Mouse (Mus musculus) T-helper 2 cell (primary cell): ENCODE data around the gene Mex3a.

Experiments used
- in situ Hi-C: fragments of 300-600 bp; cut with MboI, MseI; formaldehyde crosslinking; loops from one replicate; pipeline ENCODE4 v1.15.1; 2025; ENCODE audit warnings: high pct_unique_total_duplicates

The Mex3a gene

GRCm38 (mm10) chr3:88527565-88527964 lies 4.6 kb upstream of the Mex3a start:
- in situ Hi-C loops = no loop called here

- in situ Hi-C loops = no loop called here
Observed at GRCm38 (mm10) chr3:88528646-88529045, 3.5 kb upstream of the Mex3a start.

DNA sequence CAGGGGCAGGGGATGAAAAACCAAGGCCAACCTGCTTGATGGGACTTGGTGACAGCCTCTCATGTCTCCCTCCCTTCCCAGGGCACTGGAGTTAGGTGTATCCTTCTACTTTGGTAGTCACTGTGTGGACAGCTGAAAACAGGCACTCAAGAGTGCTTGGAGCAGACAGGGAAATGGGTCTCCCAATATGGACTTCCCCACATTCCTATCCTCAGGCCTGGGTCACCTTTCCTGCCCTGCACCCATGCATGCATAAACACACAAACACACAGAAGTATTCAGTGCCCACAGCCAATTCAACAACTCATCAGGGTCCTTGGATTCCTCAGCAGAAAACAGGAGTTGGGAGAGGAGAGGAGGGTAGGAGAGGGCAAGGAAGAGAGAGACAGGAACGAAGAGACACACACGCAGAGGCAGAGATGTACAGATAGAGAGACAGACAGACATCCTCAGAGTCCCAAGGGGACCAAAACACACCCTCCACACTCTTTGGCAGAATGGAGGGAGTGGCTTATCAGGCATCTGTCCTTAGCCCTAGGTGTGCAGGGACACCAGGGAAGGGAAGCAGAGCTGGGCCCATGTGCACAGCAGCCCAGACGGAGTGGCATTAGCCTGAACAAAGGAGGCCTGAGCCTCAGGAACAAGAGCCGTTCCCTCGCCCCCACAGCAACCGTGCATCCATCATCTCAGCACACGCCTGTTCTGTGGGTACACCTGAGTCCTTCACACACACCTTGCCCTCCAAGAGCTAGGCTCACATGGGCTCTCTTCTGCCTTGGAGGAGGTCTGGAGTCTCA lies 2.8 kb upstream of the Mex3a start:
- in situ Hi-C loops = no loop called here

DNA sequence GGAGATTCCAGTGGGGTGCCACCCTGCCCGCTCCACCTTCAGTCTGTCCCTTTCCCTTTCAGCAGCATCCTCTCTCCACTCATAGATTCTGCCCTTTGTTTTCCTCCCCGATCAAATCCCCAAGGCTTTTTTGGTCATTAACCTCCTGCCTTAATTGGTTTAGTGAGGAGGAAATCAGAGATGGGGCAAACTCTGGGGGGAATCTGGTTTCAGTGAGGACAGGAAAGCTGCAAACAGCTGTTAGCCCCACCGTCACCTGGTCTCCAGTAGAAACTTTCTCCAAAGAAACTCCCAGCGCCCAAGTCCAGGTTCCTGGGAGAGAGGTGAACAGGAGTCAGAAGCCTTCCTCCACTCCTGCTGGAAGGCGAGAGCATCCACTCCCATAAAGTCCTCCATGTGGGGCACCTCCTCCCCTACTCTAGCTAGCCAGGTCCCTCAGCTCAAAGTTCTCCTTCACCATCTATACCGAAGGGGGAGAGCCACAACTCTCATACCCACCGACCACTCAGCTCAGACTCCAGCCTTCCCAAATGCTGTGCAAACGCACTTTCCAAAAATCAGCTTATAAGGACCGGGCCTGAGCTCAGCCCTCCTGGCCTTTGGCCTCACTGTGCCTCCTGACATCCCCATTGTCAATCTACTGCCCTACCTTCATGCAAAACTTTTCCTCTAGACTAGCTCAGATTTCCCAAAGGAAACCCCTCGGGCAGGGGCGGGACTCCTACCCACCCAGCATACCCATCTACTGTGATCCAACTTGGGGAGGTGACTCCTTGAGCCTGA lies 1.9 kb upstream of the Mex3a start:
- in situ Hi-C loops = no loop called here

DNA sequence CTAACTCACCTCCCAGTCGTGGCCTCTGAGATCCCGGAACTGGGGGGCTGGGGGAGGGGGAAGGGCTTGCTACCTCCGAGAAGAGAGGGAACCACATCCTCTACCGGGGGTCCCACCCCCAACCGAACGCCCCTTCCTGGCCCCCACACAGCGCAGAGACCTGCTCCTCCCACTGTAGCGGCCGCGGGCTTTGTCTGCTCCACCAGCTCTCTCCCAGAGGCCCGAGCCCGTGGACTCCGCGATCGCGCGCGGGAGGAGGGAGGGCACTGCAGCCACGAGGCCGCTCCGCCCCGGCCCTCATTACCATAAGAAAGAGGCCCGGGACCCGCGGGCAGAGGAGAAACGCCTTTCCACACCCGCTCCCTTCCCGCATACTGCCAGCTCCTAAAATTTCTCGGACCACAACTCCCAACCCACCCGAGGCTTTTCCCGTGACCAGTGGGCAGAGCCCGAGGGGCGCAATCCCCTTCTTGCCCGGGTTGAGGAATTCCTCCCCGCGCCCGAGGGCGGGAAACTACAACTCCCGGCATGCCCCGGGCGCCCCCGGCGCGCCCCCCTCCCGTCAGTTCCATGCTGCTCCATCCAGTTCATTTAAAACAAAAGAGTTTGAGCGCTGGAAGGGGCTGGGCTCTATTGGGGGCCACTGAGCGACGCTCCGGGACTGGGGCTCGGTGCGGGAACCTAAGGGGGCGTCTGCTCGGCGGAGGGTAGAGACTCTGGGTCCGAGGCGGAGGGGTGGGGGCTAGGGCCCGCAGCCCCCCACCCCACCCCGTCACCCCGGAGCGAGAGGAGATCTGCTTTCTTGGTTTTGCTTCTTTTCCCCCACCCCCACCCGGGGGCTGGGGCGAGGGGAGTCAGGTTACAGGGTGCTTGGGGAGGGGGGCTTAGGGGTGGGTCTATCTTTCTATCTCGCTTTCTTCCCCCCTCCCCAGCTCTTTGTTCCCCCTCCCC lies 572 bp upstream of the Mex3a start:
- in situ Hi-C loops = no loop called here

- in situ Hi-C loops = no loop called here
Observed at GRCm38 (mm10) chr3:88532689-88533511, 705 bp downstream of the Mex3a start.

DNA sequence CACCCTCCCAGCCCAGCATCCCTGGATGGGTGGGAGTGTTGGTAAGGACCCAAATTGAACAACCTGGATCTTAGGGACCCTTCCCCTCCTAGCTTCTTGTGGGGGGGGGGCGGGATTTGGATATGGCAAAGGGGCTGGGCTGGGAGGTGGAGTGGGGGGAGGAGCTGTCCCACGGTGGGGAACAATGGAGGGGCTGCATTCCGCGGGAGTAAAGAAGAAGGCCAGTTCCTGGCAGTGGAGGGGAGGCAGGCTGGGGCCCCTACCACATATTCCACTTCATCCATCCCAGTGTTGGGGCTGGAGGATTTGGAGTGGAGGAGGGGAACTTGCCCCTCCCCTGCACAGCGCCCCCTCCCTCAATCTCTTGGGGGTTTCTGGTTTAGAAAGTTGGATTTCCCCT lies 1.5 kb downstream of the Mex3a start:
- in situ Hi-C loops = no loop called here

- in situ Hi-C loops = no loop called here
Observed at GRCm38 (mm10) chr3:88535005-88535404, 2.8 kb downstream of the Mex3a start.

DNA sequence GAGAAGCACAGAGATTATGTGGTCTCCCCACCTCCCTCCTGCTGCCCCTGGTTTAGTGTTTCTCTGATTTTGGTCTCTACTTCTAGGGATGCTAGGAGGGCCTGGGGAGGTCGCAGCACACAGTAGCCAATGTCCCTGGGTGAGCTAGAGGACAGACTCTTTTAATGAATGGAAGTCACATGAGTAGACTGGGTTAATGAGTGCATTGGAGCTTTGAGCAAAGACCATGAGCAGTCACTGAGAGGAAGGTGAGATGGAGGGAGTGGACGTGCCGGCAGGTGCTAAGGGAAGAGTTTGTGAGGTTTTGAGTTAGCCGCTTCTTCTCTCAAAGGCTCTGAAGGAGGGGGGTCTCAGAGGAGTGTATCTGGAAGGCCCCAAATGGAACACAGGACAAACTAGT lies 3.3 kb downstream of the Mex3a start:
- in situ Hi-C loops = no loop called here

DNA sequence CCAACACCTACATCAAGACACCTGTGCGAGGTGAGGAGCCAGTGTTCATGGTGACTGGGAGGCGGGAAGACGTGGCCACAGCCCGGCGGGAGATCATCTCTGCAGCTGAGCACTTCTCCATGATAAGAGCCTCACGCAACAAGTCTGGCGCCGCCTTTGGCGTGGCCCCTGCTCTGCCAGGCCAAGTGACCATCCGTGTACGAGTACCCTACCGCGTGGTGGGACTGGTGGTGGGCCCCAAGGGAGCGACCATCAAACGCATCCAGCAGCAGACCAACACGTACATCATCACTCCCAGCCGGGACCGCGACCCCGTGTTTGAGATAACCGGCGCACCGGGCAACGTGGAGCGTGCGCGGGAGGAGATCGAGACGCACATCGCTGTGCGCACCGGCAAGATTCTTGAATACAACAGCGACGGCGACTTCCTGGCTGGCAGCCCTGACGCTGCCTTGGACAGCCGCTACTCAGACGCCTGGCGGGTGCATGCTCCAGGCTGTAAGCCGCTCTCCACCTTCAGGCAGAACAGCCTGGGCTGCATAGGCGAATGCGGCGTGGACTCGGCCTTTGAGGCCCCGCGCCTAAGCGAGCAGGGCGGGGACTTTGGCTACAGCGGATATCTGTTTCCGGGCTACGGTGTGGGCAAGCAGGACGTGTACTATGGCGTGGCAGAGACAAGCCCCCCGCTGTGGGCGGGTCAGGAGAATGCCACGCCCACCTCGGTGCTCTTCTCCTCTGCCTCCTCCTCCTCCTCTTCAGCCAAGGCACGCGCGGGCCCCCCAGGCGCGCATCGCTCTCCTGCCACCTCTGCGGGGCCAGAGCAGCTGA lies 4.1 kb downstream of the Mex3a start:
- in situ Hi-C loops = no loop called here

DNA sequence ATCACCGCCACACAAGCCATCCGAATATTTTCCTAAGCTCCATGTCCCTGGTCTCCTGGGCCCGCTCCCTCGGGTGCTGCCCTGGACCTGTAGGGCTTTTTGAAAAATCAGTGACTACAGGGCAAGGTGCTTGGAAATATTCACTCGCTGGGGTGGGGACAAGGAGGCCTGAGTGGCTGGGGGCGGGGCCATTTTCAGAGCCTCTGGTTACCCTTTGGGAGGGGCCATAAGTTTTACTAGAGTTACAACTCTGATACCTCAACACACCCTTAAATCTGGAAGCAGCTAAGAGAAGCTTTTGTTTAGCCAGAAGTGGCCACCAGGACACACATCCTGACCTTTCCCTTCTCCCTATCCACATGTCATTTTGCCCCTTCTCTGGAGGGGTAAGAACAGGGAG lies 5.0 kb downstream of the Mex3a start:
- in situ Hi-C loops = no loop called here

GRCm38 (mm10) chr3:88538271-88539145 lies 6.3 kb downstream of the Mex3a start:
- in situ Hi-C loops = no loop called here

- in situ Hi-C loops = no loop called here
Observed at GRCm38 (mm10) chr3:88539397-88539796, 7.2 kb downstream of the Mex3a start.

DNA sequence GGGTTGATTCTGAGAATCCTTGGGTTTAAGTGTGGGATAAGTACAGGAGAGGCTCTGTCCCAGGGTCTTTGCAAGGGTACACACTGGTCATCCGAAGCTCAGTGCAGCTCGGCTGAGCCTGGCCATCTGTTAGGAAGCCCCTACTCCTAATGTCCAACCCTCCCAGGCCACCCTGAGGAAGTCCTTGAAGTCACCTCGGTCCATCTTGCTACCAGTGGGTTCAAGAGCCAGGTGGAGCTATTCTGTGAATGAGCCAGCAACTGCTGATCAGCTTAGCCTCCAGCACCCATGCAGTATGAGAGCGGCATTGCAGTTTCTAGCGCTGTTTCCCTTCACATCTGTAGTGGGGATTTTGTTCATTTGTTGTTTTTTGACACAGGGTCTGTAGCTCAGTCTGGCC lies 7.9 kb downstream of the Mex3a start:
- in situ Hi-C loops = no loop called here

GRCm38 (mm10) chr3:88541622-88542401 lies 9.6 kb downstream of the Mex3a start:
- in situ Hi-C loops = no loop called here

DNA sequence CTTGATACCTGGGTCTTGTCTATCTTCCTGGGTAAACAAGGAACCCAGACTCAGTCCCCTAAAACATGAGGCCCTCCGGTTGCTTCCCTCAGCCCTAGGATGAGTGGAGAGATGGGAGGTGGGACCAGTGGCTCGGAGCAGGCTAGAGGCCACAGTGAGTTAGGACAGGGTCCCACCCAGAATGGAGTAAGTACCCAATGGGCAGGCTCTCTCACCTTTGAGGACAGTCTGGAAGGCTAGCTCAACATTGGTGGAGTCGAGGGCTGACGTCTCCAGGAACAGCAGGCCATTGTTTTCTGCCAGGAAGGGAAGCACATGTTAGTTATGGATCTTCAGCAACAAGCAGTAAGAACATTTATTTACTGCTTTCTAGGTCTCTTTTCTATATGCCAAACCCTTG lies 10.3 kb downstream of the Mex3a start:
- in situ Hi-C loops = no loop called here

DNA sequence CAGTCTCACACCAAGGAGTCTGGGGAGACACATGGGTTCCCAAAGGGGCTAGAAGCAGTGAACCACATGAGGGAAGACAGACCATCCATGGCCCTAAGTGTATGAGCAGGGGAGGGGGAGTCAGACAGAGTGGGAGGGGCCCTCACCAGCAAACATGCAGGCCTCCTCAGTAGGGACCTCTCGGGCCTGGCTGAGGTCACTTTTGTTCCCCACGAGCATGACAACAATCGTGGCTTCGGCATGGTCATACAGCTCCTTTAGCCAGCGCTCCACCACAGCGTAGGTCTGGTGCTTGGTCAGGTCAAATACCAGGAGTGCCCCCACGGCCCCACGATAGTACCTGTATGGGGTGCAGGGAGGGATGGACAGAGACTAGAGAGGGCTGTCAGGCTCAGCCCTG lies 11.0 kb downstream of the Mex3a start:
- in situ Hi-C loops = no loop called here

DNA sequence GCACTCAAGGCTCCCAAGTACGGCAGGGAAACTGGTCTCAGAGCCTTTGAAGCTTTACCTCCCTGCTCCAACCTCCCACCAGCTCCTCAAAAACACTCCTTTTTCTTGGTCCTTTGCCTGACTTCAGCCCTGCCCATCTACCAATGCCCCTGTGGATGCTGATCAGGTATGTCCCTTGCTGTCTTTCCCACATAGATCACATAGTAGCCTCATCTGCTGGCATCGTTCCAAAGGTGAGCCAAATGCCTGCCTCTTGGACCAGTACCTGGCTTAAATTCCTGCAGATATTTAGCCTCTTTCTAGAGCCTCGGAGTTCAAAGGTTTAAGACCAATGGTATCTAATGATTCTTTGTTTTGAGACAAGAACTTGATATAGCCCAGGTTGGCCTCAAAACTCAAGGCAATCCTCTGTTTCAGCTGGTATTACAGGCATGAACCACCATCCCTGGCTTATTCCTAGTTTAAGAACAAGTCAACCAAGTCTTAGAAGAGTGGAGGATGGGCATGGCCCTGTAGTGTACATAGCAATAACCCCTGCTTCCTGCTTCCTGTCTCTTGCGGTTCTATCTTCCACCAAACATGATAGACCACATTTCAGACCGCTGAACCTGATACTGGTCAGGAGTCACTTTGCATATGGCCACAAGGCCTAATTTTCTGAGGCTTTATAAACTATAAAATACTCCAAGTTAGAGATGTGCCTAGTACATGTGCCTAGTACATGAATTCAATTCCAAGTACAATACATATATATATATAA lies 11.6 kb downstream of the Mex3a start:
- in situ Hi-C loops = no loop called here
